Mouse (Mus musculus): ENCODE results near the gene Pcdh9. TPM values are rescaled to one million over a fixed set of nuclear protein-coding genes. Genes with fewer than 3 reads are reported as not detected.

Pcdh9 gene
- total and polyA plus RNA-seq, 2 experiments from 2014 or later = 85.2 to 100 TPM

- Histone ChIP-seq H3K4me1 (ENCODE audit: insufficient read depth) (no peaks in the 10 kb centered on the region), H3K27me3 (ENCODE audit: insufficient read depth, low read length) (no peaks in the 10 kb centered on the region), H3K36me3 (ENCODE audit: insufficient read depth) (no peaks in the 10 kb centered on the region), H3K4me3 (ENCODE audit: low read depth, low read length) (no peak overlapping the region), H3K4me2 (ENCODE audit: low read depth) (no peak overlapping the region), H3K27ac (ENCODE audit: low read depth, low read length) (no peak overlapping the region), H3K9ac (no peak overlapping the region), H3K9me3 (ENCODE audit: low read length) (no peaks in the 10 kb centered on the region)
- no peak for ATAC-seq
- 49% methylated on average over 1 of the region's 1 CpGs for whole genome bisulfite sequencing
- no peak for DNase-seq
- no peak for TF ChIP-seq CTCF (IDR thresholded peaks at IDR 0.05; ENCODE audit: low read depth)
Observed at GRCm38 (mm10) chr14:93725798-93726197, 164.7 kb downstream of the Pcdh9 start.

- Histone ChIP-seq H3K4me1 (ENCODE audit: insufficient read depth) (no peaks in the 10 kb centered on the region; the same call in 1 of the 2 replicates), H3K9me3 (ENCODE audit: low read length) (no peaks in the 10 kb centered on the region), H3K4me2 (ENCODE audit: low read depth) (no peak overlapping the region), H3K27ac (ENCODE audit: low read depth, low read length) (no peak overlapping the region), H3K9ac (no peak overlapping the region), H3K36me3 (ENCODE audit: insufficient read depth) (no peaks in the 10 kb centered on the region), H3K27me3 (ENCODE audit: insufficient read depth, low read length) (no peaks in the 10 kb centered on the region), H3K4me3 (ENCODE audit: low read depth, low read length) (no peak overlapping the region)
- no peak for TF ChIP-seq CTCF (IDR thresholded peaks at IDR 0.05; ENCODE audit: low read depth)
- 60% methylated on average over 1 of the region's 1 CpGs for WGBS
- DNase-seq = peak; percentile 50
- ATAC-seq = peak; percentile 32; the same call in 1 of the 2 replicates
Observed at GRCm38 (mm10) chr14:93719208-93719607, 171.3 kb downstream of the Pcdh9 start.

- peak overlapping the region; percentile 10; the same call in 1 of the 2 replicates for H3K9ac ChIP-seq
- DNase-seq (peak; percentile 67), ATAC-seq (peak; percentile 94)
- H3K36me3 ChIP-seq (ENCODE audit: insufficient read depth) = no peaks in the 10 kb centered on the region
- H3K4me3 ChIP-seq (ENCODE audit: low read depth, low read length) = no peak overlapping the region
- H3K27me3 ChIP-seq (ENCODE audit: insufficient read depth, low read length) = no peaks in the 10 kb centered on the region
- TF ChIP-seq CTCF (IDR thresholded peaks at IDR 0.05; ENCODE audit: low read depth) = no peak
- WGBS = 53% methylated on average over 12 of the region's 12 CpGs
- H3K4me2 ChIP-seq (ENCODE audit: low read depth) = no peak overlapping the region
- H3K27ac ChIP-seq (ENCODE audit: low read depth, low read length) = peak overlapping the region; percentile 72
- peaks cover 8% of the 10 kb centered on the region for H3K4me1 ChIP-seq (ENCODE audit: insufficient read depth)
- H3K9me3 ChIP-seq (ENCODE audit: low read length) = no peaks in the 10 kb centered on the region
Observed at GRCm38 (mm10) chr14:93713250-93713935, 177.1 kb downstream of the Pcdh9 start.

DNA sequence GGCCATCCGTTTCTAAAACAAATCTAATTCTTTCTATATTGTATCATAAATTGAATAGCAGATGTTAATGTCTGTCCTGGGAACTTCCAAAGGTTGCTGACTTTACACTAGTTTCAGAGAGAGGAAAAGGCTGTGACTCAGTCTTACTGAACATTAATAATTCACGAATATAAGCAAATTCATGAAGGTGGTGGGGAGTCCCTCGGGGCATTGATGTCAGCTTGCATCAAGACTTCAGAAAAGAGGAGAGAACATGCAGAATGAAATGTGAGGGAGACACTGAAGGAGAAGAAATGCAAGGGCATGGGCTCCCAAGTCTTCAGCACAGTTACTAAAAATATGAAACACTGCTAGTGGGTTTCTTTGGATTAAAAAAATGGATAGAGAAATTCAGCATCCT, 181.8 kb downstream of the Pcdh9 start:
- Histone ChIP-seq H3K9ac (no peak overlapping the region), H3K4me1 (ENCODE audit: insufficient read depth) (peaks cover 6% of the 10 kb centered on the region; the same call in 1 of the 2 replicates), H3K27ac (ENCODE audit: low read depth, low read length) (no peak overlapping the region), H3K4me3 (ENCODE audit: low read depth, low read length) (no peak overlapping the region), H3K27me3 (ENCODE audit: insufficient read depth, low read length) (no peaks in the 10 kb centered on the region), H3K4me2 (ENCODE audit: low read depth) (no peak overlapping the region), H3K36me3 (ENCODE audit: insufficient read depth) (no peaks in the 10 kb centered on the region), H3K9me3 (ENCODE audit: low read length) (no peaks in the 10 kb centered on the region)
- no peak for TF ChIP-seq CTCF (IDR thresholded peaks at IDR 0.05; ENCODE audit: low read depth)
- no peak for DNase-seq
- 72% methylated on average over 3 of the region's 3 CpGs for WGBS
- no peak for ATAC-seq

DNA sequence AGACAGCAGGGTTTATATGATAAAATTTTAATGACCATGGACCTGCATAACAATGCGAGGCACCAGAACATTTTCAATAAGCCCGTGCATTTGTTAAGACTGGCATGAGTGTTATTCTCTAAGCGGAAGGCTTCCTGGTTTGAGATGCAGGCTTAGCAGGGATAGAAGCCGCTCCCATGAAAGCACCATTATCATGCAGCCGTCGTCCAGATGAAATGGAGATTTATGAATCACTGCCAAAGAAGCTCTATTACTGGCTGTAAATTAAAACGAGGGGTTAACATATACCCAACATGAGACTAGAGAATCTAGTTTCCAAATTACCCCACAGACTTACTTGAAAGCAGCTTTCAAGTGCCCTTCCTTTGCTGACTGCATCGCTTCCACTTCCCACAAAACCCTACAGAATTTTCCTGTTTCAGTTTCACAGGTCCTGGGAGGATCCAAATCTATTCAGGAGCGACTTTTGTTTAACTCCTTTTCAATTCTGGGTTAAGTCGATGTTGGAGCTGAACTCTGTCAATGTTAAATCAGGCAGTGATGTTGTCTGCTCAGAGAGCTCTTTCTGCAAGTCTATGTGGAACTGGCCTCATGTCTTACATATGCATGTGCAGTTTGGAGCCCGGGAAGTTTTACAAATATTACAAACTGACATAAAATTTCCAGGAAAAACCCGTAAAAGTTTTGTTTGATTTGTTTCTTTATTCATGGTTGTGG, 188.9 kb downstream of the Pcdh9 start:
- 13% methylated on average over 12 of the region's 12 CpGs for WGBS
- H3K4me2 ChIP-seq (ENCODE audit: low read depth) = peak overlapping the region; percentile 43
- H3K27me3 ChIP-seq (ENCODE audit: insufficient read depth, low read length) = no peaks in the 10 kb centered on the region
- TF ChIP-seq CTCF (IDR thresholded peaks at IDR 0.05; ENCODE audit: low read depth) = no peak
- no peaks in the 10 kb centered on the region for H3K9me3 ChIP-seq (ENCODE audit: low read length)
- DNase-seq = peak; percentile 70
- H3K27ac ChIP-seq (ENCODE audit: low read depth, low read length) = peak overlapping the region; percentile 72
- H3K4me3 ChIP-seq (ENCODE audit: low read depth, low read length) = peak overlapping the region; percentile 23
- H3K4me1 ChIP-seq (ENCODE audit: insufficient read depth) = no peaks in the 10 kb centered on the region
- ATAC-seq = peak; percentile 29
- H3K36me3 ChIP-seq (ENCODE audit: insufficient read depth) = no peaks in the 10 kb centered on the region
- peak overlapping the region; percentile 39 for H3K9ac ChIP-seq

DNA sequence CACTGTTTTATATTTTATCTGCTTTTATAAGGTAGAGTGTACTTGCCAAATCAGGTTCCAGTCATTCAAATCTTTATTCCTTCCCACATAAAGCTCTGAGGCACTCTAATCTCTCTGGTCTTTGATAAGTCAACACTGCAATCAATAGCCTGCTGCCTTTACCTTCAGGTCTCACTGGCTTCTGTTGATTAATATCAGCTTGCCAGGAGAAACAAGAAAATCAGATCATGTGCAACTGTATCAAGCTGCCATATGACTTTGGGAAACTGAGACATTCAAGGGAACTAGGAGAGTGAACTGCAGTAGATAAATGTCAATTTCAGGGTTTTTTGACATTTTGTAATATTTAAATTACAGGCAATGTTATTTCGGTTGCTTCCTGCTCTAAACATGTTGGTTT, 189.6 kb downstream of the Pcdh9 start:
- no peak for ATAC-seq
- no peak for DNase-seq
- no peaks in the 10 kb centered on the region for H3K36me3 ChIP-seq (ENCODE audit: insufficient read depth)
- no peaks in the 10 kb centered on the region for H3K27me3 ChIP-seq (ENCODE audit: insufficient read depth, low read length)
- H3K4me2 ChIP-seq (ENCODE audit: low read depth) = peak overlapping the region; percentile 43
- 36% methylated on average over 1 of the region's 1 CpGs for WGBS
- H3K4me1 ChIP-seq (ENCODE audit: insufficient read depth) = no peaks in the 10 kb centered on the region
- H3K4me3 ChIP-seq (ENCODE audit: low read depth, low read length) = peak overlapping the region; percentile 23; the same call in 1 of the 2 replicates
- peak overlapping the region; percentile 39; the same call in 1 of the 2 replicates for H3K9ac ChIP-seq
- no peak for TF ChIP-seq CTCF (IDR thresholded peaks at IDR 0.05; ENCODE audit: low read depth)
- peak overlapping the region; percentile 72; the same call in 1 of the 2 replicates for H3K27ac ChIP-seq (ENCODE audit: low read depth, low read length)
- H3K9me3 ChIP-seq (ENCODE audit: low read length) = no peaks in the 10 kb centered on the region

GRCm38 (mm10) chr14:93684641-93685040, 205.8 kb downstream of the Pcdh9 start:
- 26% methylated on average over 1 of the region's 1 CpGs for WGBS
- TF ChIP-seq CTCF (IDR thresholded peaks at IDR 0.05; ENCODE audit: low read depth) = no peak
- ATAC-seq = no peak

More at GRCm38 (mm10) chr14:93684641-93685040, 205.8 kb downstream of the Pcdh9 start:
- H3K4me2 ChIP-seq (ENCODE audit: low read depth) = no peak overlapping the region
- no peaks in the 10 kb centered on the region for H3K4me1 ChIP-seq (ENCODE audit: insufficient read depth)
- H3K36me3 ChIP-seq (ENCODE audit: insufficient read depth) = no peaks in the 10 kb centered on the region
- H3K4me3 ChIP-seq (ENCODE audit: low read depth, low read length) = no peak overlapping the region
- H3K27ac ChIP-seq (ENCODE audit: low read depth, low read length) = no peak overlapping the region
- H3K9ac ChIP-seq = no peak overlapping the region
- H3K9me3 ChIP-seq (ENCODE audit: low read length) = no peaks in the 10 kb centered on the region
- no peaks in the 10 kb centered on the region for H3K27me3 ChIP-seq (ENCODE audit: insufficient read depth, low read length)
- no peak for DNase-seq

All from forebrain, postnatal 0 days (tissue).